Mouse (Mus musculus) bone marrow, adult 2 months (tissue): Measurements from ENCODE around the gene Cst13.

Source experiments
- CTCF ChIP-seq: fragments of 200-500 bp; IDR thresholded peaks from 2 replicates; pipeline ENCODE4 v1.5.1; 2011; ENCODE audit warnings: low read length, control low read depth; ENCODE audit not compliant: control insufficient read depth, insufficient read depth
- POLR2A ChIP-seq: fragments of 200-500 bp; IDR thresholded peaks from 2 replicates; pipeline ENCODE4 v1.6.1; 2011; ENCODE audit warnings: low read depth, mild to moderate bottlenecking, control low read depth, low read length, borderline replicate concordance; ENCODE audit not compliant: control insufficient read depth

DNA sequence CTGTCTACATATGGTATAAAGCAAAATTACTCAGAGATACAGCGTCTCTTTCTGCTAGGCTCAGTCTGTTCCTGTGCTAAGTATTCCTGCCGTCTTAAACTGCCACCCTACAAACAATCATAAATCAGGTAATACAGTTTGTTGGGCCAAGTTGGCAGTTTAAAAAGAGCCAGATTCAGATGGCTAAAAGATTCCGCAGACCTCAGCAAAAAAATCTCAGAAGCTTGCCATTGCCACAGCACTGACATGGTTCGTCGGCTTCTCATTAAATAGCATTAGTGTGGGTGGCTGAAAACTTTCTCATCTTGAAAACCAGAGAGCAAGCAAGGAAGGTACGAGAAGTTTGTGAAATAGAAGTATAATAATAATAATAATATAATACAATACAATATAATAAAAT, 13.2 kb upstream of the Cst13 start:
- TF ChIP-seq POLR2A (no peak), CTCF (no peak)
